Mouse (Mus musculus) lung, embryonic 14.5 days (tissue): ENCODE results near the gene Traf7. TPM values are rescaled to one million over a fixed set of nuclear protein-coding genes. Genes with fewer than 3 reads are reported as not detected.

Experiments
- ATAC-seq: fragments of 200-750 bp; cut with Nextera tagmentation; 2 replicates; pipeline ENCODE4 v1.8.0; 2017; ENCODE audit warnings: mild to moderate bottlenecking, moderate TSS enrichment, moderate library complexity; ENCODE audit not compliant: insufficient read depth
- DNase-seq: peaks from one replicate; pipeline ENCODE4 v3.0.0-alpha.2; 2015
- H3K27ac ChIP-seq: fragments of 300-500 bp; sonication (generic); 2 replicates; pipeline ENCODE4 v1.5.1; 2014; ENCODE audit warnings: low read depth, mild to moderate bottlenecking, moderate library complexity
- H3K27me3 ChIP-seq: fragments of 300-500 bp; sonication (generic); 2 replicates; pipeline ENCODE4 v1.6.1; 2014; ENCODE audit warnings: low read length, control low read depth; ENCODE audit not compliant: insufficient read depth
- H3K36me3 ChIP-seq: fragments of 300-500 bp; sonication (generic); 2 replicates; pipeline ENCODE4 v1.6.1; 2014; ENCODE audit warnings: control low read depth; ENCODE audit not compliant: insufficient read depth
- H3K4me1 ChIP-seq: fragments of 300-500 bp; sonication (generic); 2 replicates; pipeline ENCODE4 v1.6.1; 2014; ENCODE audit warnings: antibody characterized with exemption, control low read depth; ENCODE audit not compliant: insufficient read depth
- H3K4me2 ChIP-seq: fragments of 300-500 bp; sonication (generic); 2 replicates; pipeline ENCODE4 v1.6.1; 2014; ENCODE audit warnings: mild to moderate bottlenecking
- H3K4me3 ChIP-seq: fragments of 300-500 bp; sonication (generic); 2 replicates; pipeline ENCODE4 v1.5.1; 2014; ENCODE audit warnings: low read depth, low read length
- H3K9ac ChIP-seq: fragments of 300-500 bp; sonication (generic); 2 replicates; pipeline ENCODE4 v1.6.1; 2014
- H3K9me3 ChIP-seq: fragments of 300-500 bp; sonication (generic); 2 replicates; pipeline ENCODE4 v1.6.1; 2016; ENCODE audit warnings: low read depth, low read length, control low read depth
- CTCF ChIP-seq: IDR thresholded peaks from 2 replicates; pipeline ENCODE4 v1.5.1; 2016; ENCODE audit warnings: antibody characterized with exemption, low read depth
- WGBS: fragments of 180-500 bp; shearing (Covaris S2); extraction: QIAGEN DNeasy Blood & Tissue Kit; methylation state at CpG from one replicate; pipeline ENCODE4 v1.1.7; 2014; 5-methylcytosine and 5-hydroxymethylcytosine counted together
- polyA plus RNA-seq: library from polyadenylated mRNA; unstranded; fragments of >200 nt; fragmentation: Nextera tagmentation; extraction: Ambion mirVana; gene quantifications from 2 replicates; pipeline ENCODE4 v1.2.1, GENCODE M21; 2014

Gene Traf7
- polyA plus RNA-seq, 1 experiment from 2014 or later: 106 TPM

DNA sequence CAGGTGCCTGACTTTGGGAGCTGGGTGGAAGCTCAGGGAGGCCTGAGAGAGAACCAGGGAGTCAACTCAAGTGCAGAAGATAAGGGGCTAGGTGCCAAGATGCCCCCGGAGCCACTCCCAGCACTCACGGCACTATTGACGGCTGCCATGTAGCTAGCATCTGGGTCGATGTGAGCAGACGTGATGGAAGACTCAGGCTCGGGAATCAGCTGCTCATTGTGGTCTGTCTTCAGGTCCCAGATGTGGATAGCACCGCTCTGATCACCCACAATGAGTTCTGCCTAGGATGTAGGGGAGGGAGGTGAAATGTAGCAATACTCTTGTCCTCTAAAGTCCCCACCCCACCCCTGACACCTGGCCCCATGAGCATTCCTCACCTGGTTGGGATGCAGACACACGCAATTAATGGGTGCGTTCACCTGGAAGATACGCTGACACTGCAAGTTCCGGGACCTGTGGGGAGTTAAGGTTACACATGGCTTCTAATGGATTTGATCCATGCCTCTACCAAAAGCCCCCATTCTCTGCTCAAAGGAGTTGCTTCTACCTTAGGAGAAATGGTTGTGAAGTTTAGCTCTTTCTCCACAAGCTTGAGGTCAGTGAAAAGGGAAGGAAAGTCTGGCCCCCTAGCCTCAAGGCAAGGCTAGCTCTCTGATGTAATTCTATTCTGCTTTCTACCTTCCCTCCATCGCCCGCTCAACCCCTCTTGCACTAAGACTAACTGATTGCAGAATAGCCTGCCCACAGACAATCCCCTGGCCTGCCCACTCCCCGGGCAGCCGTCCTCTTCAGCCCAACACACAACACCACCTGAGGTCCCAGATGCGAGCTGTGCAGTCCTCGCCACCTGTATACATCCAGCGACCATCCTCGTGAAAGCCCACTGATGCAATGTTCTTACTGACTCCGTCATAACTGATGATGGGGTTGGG, 50.4 kb downstream of the Traf7 start:
- Histone ChIP-seq H3K27me3 (no peaks in the 10 kb centered on the region), H3K4me3 (0 out of 2 replicates have a peak overlapping the region, but pooled peaks have one; percentile 73), H3K4me2 (peak overlapping the region; percentile 62), H3K36me3 (peaks cover 40% of the 10 kb centered on the region), H3K9me3 (no peaks in the 10 kb centered on the region), H3K4me1 (peaks cover 6% of the 10 kb centered on the region; the same call in 1 of the 2 replicates), H3K27ac (no peak overlapping the region), H3K9ac (peak overlapping the region; percentile 82)
- DNase-seq (no peak), ATAC-seq (no peak)
- WGBS: 92% methylated on average over 20 of the region's 20 CpGs
- TF ChIP-seq CTCF: no peak

DNA sequence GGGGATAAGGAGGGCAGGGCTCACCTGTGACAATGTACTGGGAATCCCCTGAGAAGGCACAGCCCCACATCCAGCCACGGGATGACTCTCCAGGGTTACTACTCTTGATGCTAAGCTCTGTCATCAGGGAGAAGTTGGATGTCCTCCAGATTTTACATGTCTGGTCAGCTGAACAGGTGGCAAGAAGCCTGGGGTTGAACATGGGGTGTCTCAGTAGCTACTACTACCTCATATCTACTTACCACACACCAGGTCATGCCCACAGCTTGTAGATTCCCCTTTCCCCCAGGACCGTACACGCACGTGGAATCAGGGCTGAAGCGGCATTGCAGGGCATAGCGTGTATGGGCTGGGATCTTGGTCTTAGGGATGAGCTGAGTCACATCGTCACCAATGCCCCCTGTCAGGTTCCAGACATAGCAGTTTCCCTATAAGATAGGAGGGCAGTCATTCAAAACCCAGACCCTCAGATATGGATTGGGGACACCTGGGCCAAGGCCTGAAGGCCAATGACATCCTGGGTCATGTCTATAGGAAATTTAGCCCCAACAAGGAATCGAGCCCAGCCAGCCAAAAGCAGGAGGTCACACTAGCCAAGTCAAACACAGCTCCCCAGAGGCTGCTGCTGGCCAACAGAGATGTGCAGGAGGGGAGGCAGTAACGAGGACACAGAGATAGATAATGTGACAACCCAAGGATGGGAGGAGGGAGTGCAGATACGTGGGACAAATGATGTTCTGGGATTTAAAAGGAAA, 51.5 kb downstream of the Traf7 start:
- DNase-seq (no peak), ATAC-seq (no peak)
- Histone ChIP-seq H3K27me3 (no peaks in the 10 kb centered on the region), H3K4me3 (no peak overlapping the region), H3K4me1 (peaks cover 14% of the 10 kb centered on the region), H3K9ac (no peak overlapping the region; the same call in 1 of the 2 replicates), H3K27ac (no peak overlapping the region), H3K4me2 (no peak overlapping the region), H3K36me3 (peaks cover 45% of the 10 kb centered on the region), H3K9me3 (no peaks in the 10 kb centered on the region)
- TF ChIP-seq CTCF: no peak
- 89% methylated on average over 10 of the region's 10 CpGs for WGBS

DNA sequence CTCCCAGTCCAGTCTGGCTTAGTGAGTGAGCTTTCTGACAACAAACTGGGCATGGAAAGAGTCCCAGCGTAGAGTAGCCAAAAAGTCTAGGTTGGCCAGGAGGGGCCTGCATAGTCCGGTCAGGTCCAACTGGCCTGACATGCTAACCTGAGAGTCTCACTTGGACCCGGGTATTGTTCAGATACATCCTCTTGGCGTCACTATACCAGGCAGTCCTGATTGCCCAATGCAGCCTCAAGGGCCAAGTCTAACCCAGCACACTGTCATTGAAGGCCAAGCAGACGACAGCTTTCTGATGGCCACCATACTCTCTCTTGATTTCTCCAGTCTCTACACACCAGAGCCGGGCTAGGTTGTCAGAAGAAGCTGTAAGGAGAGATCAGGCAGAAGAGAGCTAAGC, 52.2 kb downstream of the Traf7 start:
- no peaks in the 10 kb centered on the region for H3K9me3 ChIP-seq
- no peak overlapping the region for H3K4me3 ChIP-seq
- ATAC-seq (no peak), DNase-seq (no peak)
- H3K4me2 ChIP-seq: no peak overlapping the region
- 94% methylated on average over 6 of the region's 6 CpGs for WGBS
- peaks cover 45% of the 10 kb centered on the region for H3K36me3 ChIP-seq
- H3K4me1 ChIP-seq: peaks cover 14% of the 10 kb centered on the region
- no peak overlapping the region for H3K27ac ChIP-seq
- H3K9ac ChIP-seq: no peak overlapping the region
- TF ChIP-seq CTCF: no peak
- H3K27me3 ChIP-seq: no peaks in the 10 kb centered on the region

DNA sequence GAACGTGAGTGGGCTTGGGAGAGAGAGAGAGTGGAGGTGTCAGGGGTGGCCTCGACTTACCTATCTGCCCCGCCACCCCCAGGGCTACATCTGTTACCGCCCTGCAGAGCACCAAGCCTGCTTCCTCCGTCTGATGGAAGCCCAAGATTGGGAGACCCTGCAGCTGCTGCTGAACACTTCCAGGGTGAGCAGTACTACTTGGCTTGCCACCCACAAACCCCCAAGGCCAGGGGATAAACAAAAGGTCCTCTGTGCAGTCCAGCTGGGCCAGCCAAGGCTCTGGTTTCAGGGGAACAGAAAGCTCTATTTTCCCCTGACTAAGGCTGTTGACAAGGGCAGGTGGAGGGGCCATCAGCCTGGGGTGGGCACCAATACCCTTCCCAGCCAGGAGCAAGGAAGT, 53.2 kb downstream of the Traf7 start:
- H3K27ac ChIP-seq: no peak overlapping the region
- H3K4me2 ChIP-seq: no peak overlapping the region
- 79% methylated on average over 5 of the region's 5 CpGs for WGBS
- peaks cover 45% of the 10 kb centered on the region for H3K36me3 ChIP-seq
- TF ChIP-seq CTCF: no peak
- H3K27me3 ChIP-seq: no peaks in the 10 kb centered on the region
- H3K9me3 ChIP-seq: no peaks in the 10 kb centered on the region
- H3K4me3 ChIP-seq: no peak overlapping the region
- DNase-seq (no peak), ATAC-seq (no peak)
- H3K4me1 ChIP-seq: peaks cover 11% of the 10 kb centered on the region
- H3K9ac ChIP-seq: no peak overlapping the region

DNA sequence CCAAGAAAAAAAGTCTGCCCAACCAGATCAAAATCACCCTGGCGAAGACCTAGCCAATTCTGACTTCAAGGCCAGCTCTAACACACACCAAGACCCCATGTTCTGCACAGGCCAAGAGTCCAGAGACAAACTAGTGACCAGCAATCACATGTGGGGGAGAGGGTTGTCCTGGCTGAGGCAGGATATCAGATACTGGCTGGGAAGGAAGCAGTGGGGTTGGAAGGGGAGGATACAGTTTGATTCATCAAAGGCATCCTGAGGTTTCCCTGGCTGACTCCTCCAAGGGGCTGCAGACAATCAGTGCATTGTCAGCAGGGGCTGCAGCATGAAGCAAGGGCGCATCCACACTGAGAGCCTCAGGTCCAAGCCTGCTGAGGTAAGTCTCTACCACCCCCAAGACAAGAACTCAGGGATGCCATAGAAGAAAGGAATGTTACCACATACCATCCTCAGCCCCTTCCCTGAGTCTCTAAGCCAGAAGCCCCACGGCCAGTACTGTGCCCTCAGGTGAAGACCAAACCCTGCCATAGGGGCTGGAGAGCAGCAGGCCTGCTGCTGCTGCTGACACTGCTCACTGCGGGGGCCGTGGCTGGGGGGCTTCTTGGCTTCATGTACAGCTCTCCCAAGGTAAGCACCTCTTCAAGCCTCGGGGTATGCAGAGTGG, 54.0 kb downstream of the Traf7 start, which contains the start of gene Bricd5:
Gene Bricd5 (plus strand): TSS at position 273 of the 664 bp plus-strand sequence.
- peaks cover 45% of the 10 kb centered on the region for H3K36me3 ChIP-seq
- no peaks in the 10 kb centered on the region for H3K27me3 ChIP-seq
- no peak for TF ChIP-seq CTCF
- H3K27ac ChIP-seq: no peak within 1 kb of the TSS
- ATAC-seq: no peak
- H3K4me2 ChIP-seq: peak within 1 kb of the TSS; percentile 98; the same call in 1 of the 2 replicates
- 76% methylated on average over 6 of the region's 6 CpGs for WGBS
- DNase-seq: no peak
- no peaks in the 10 kb centered on the region for H3K9me3 ChIP-seq
- peaks cover 11% of the 10 kb centered on the region for H3K4me1 ChIP-seq
- H3K9ac ChIP-seq: 0 out of 2 replicates have a peak within 1 kb of the TSS, but pooled peaks have one; percentile 15
- no peak within 1 kb of the TSS for H3K4me3 ChIP-seq

DNA sequence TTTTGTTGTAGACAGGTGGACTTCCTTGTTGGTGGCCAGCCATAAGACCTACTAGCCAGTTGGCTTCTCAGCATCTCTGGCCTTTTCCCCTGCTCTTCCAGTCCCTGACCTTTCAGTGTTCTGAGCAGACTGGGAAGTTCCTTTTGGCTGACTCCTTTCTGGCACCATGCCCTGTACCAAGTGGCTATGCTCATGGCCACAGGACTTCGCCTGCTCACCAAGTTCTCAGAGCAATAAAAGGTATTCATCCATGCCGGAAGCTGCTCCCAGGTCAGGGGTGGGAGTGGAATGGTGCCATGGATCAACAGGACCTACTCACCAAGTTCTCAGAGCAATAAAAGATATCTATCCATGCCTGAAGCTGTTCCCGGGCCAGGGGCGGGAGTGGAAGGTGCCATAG, 55.2 kb downstream of the Traf7 start:
- TF ChIP-seq CTCF: no peak
- peak; percentile 56 for DNase-seq
- peak overlapping the region; percentile 98 for H3K4me2 ChIP-seq
- no peaks in the 10 kb centered on the region for H3K9me3 ChIP-seq
- H3K27ac ChIP-seq: no peak overlapping the region
- H3K4me1 ChIP-seq: peaks cover 11% of the 10 kb centered on the region
- no peak overlapping the region for H3K9ac ChIP-seq
- H3K4me3 ChIP-seq: peak overlapping the region; percentile 85; the same call in 1 of the 2 replicates
- ATAC-seq: no peak
- peaks cover 45% of the 10 kb centered on the region for H3K36me3 ChIP-seq
- whole genome bisulfite sequencing: 79% methylated on average over 4 of the region's 4 CpGs
- no peaks in the 10 kb centered on the region for H3K27me3 ChIP-seq
